Mouse (Mus musculus) ZHBTc4 (cell line): ENCODE measurements around the gene Lpcat2b.

ENCODE experiments used
- DNase-seq: peaks from one replicate; pipeline ENCODE4 v3.0.0-alpha.2; 2011; ENCODE audit warnings: low read depth, low spot score

Lpcat2b gene

GRCm38 (mm10) chr5:107447977-107448376 lies 16.6 kb downstream of the Lpcat2b start:
- no peak for DNase-seq

DNA sequence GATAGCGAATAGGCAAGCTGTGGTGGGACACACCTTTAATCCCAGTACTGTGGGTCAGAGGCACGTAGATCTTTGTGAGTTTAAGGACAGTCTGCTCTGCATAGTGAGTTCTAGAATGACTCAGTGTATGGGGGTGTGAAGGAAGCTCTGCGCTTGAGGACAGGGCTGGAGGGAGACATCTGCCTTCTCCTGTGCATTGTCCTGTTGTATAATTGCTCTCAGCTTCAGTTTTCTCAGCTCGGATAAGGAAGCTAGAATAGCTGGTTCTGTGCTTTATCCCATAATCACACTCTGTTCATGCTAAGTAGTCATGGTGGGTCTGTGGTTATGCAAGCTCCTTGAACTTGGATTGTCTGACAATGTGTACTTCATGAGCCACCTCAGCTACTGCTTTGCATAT lies 17.4 kb downstream of the Lpcat2b start:
- DNase-seq = no peak

GRCm38 (mm10) chr5:107449620-107450019 lies 18.3 kb downstream of the Lpcat2b start:
- no peak for DNase-seq

DNA sequence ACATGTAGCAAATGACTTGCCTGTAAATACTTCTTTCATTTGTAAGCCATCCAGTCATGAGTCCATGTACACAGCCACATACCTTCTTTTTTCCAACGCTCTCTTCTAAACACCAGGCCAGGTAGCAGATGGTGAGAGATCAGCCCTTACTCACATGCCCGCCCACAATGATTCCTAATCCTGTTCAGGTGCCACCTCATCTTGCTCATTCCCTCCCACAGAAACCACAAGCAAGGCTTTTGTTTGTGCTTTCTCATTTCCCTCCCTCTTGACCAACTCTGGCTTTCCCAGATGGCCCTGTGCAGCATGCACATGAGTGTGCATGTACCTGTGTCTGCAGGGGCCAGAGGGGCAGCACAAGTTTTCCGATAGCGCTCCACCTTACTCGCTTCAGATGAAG lies 18.9 kb downstream of the Lpcat2b start:
- no peak for DNase-seq

DNA sequence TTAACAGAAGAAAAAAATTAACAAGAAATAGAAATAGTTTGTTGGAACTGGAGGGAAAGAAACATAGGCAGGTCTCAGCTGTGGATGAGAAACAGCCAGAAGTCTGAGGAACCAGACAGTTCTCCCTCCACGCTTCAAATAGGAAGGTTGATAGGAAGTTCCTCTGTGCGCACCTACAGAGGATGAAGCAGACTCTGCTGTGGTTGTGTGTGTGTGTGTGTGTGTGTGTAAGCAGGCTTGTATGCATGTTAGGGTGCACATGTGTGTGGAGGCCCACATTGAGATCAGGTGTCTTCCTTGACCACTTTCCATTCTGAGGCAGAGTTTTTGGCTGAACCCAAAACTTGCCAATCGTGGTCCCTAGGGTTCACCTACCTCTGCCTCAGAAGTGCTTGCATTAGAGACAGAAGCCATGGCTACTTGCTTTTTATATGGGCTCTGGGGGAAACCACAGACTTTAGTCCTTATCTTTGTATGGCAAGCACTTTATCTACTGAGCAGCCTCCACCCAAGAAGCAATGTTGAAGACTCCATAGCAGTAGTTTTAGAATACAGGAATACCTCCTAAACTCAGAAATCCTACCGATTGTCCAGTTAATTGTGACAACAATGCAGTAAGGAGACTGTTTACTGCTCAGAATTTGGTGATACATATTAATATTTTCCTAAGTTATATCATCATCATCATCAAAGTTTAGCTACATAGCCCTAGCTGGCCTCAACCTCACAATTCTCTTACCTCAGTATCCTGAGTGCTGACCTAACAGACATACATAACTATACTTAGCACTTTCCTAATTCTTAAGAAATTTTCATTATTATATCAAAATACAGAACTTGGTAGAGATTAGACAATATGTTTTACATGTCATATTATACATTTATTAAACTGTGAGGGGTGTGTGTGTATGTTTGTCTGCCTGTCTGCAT lies 31.1 kb downstream of the Lpcat2b start:
- DNase-seq = no peak

DNA sequence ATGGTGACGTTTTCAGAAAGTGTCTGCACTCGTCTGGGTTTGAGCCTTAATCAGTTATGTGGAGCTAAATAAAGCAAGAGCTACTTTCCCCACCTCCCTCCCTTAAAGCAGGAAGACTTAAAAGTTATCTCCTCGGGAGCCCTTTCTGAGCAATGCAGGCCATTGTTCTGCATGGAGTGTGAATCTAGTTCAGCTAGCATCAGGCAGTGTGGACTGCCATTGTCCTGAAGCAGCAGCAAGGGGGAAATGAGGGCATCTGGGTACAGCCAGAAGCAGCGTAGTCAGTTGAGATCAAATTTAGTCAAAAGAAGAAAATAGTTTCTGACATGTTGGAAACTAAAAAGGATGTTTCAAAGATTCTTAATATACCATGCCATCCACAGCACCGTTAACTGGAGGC lies 35.2 kb downstream of the Lpcat2b start:
- DNase-seq = no peak

GRCm38 (mm10) chr5:107467098-107467497 lies 35.7 kb downstream of the Lpcat2b start:
- DNase-seq = no peak

DNA sequence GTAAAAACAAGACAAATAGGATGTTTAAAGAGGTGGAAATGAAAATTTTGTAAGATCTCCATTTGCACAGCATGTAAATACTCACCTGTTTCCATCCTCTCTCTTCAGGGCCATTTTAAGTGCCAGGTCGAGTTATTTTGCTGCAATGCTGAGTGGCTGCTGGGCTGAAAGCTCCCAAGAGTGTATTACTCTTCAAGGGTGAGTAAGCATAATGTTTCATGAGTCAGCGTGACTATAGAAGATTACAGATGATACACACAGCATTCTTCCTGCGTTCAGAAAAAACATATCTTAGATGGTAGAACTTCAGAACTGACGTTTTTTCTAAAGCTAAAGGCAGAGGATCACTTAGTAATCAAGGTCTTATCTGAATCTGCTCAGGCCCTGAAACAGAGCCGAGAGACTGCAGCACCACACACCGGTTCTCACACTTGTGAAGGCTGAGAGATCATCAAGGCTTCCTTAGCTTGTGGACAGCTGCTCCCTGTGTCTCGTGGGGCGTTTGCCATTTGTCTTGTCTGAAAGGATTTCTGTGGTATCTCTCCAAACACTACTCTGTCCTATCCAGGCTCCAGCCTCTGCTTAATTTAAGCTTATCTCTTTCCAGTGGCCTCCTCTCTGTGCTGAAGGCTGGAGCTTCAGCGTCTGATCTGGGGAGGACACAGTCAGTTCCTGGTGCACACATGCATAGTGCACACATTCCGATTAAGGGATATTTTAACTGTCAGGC lies 39.4 kb downstream of the Lpcat2b start:
- no peak for DNase-seq

DNA sequence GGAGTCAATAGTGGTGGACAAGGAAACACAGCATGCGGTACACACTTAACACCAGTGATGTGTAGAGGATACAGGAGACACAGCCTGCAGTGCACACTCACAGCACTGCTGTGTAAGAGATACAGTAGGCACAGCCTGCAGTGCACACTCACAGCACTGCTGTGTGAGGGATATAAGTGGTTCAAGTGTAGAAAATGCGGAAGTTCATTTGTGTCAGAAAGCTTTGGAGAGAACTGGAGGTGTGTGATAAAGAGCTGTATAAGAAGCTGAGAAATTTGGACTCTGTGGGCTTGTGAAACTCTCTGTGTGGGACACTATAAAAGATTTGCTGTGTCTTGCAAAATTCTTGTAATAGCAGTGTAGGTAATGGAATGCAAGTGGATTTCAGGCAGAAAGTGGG lies 48.8 kb downstream of the Lpcat2b start:
- DNase-seq = no peak
